Mouse (Mus musculus) gastrocnemius, postnatal 36 days (tissue): Measurements from ENCODE around the gene Sfi1. TPM values are rescaled to one million over a fixed set of nuclear protein-coding genes. Genes with fewer than 3 reads are reported as not detected.
"Not testable (repeated sequence)": the region's sequence is repeated elsewhere in the genome, so short reads cannot be mapped to it uniquely, and the experiment has no call there.

Experiments
- DNase-seq, 2 experiments: peaks; one replicate each; pipeline ENCODE4 v3.0.0; 2022
- intact Hi-C: fragments of 180-260 bp; cut with DNase I; formaldehyde crosslinking; loops from one replicate; pipeline ENCODE4 v1.15.1; 2025
- long read RNA-seq, 2 experiments: library from polyadenylated mRNA; stranded (forward); transcript quantifications; one replicate each; pipeline ENCODE4 v2.0.0; 2021
- total RNA-seq, 2 experiments: library from RNA; stranded (reverse); gene quantifications; 2 replicates each; pipeline ENCODE4 v1.2.3; 2021

Gene Sfi1
- total RNA-seq = 1 to 10 TPM; 9.3 to 9.9 TPM
- long read RNA-seq, experiment 1, partial matches to known transcripts = 2 of 2 reads
- long read RNA-seq, experiment 1, other reads (novel, unspliced or antisense) = 0 of 2 reads
- long read RNA-seq, experiment 2, partial matches to known transcripts = 1 of 5 reads
- long read RNA-seq, experiment 2, other reads (novel, unspliced or antisense) = 4 of 5 reads

GRCm38 (mm10) chr11:3193363-3193762 lies at the start of gene Sfi1:
Sfi1 (minus strand) TSS chr11:3193463.
- intact Hi-C loops = no loop called here
- no peak for DNase-seq

GRCm38 (mm10) chr11:3242395-3242794 lies 49.1 kb upstream of the Sfi1 start:
- no peak for DNase-seq
- intact Hi-C loops = no loop called here

- no peak for DNase-seq
- intact Hi-C loops = no loop called here
Measured at GRCm38 (mm10) chr11:3235277-3235676, 42.0 kb upstream of the Sfi1 start.

GRCm38 (mm10) chr11:3233704-3234103 lies 40.4 kb upstream of the Sfi1 start:
- DNase-seq = no peak
- intact Hi-C loops = no loop called here

GRCm38 (mm10) chr11:3232248-3232647 lies 39.0 kb upstream of the Sfi1 start:
- intact Hi-C loops = no loop called here
- no peak for DNase-seq

GRCm38 (mm10) chr11:3227113-3227512 lies 33.9 kb upstream of the Sfi1 start:
- intact Hi-C loops = no loop called here
- DNase-seq = no peak

GRCm38 (mm10) chr11:3223105-3223504 lies 29.8 kb upstream of the Sfi1 start:
- intact Hi-C loops = no loop called here
- DNase-seq = no peak

GRCm38 (mm10) chr11:3212526-3212925 lies 19.3 kb upstream of the Sfi1 start:
- intact Hi-C loops = no loop called here
- DNase-seq = no peak

- no peak for DNase-seq
- intact Hi-C loops = no loop called here
Measured at GRCm38 (mm10) chr11:3206783-3207182, 13.5 kb upstream of the Sfi1 start.

- DNase-seq = no peak
- intact Hi-C loops = no loop called here
Measured at GRCm38 (mm10) chr11:3205207-3205606, 11.9 kb upstream of the Sfi1 start.

- intact Hi-C loops = no loop called here
- no peak for DNase-seq
Measured at GRCm38 (mm10) chr11:3203771-3204170, 10.5 kb upstream of the Sfi1 start.

- peak; percentile 23 to 36 for DNase-seq
- intact Hi-C loops = no loop called here
Measured at GRCm38 (mm10) chr11:3202781-3203441, 9.6 kb upstream of the Sfi1 start.

GRCm38 (mm10) chr11:3202231-3202701 lies 9.0 kb upstream of the Sfi1 start, which contains the start of gene Eif4enif1:
Eif4enif1 (plus strand) TSS chr11:3202392.
- peak; percentile 84 to 95 for DNase-seq
- intact Hi-C loops = no loop called here

GRCm38 (mm10) chr11:3201326-3202230 lies 8.3 kb upstream of the Sfi1 start:
- intact Hi-C loops = no loop called here
- DNase-seq = no peak

GRCm38 (mm10) chr11:3200636-3201035 lies 7.4 kb upstream of the Sfi1 start:
- DNase-seq, intact Hi-C loops: not testable (repeated sequence)

GRCm38 (mm10) chr11:3182707-3183106 lies 10.6 kb downstream of the Sfi1 start:
- intact Hi-C loops = not testable (repeated sequence)

GRCm38 (mm10) chr11:3181971-3182370 lies 11.3 kb downstream of the Sfi1 start:
- intact Hi-C loops, DNase-seq: not testable (repeated sequence)

More at GRCm38 (mm10) chr11:3182707-3183106, 10.6 kb downstream of the Sfi1 start:
- DNase-seq = not testable (repeated sequence)

GRCm38 (mm10) chr11:3181250-3181649 lies 12.0 kb downstream of the Sfi1 start:
- DNase-seq = peak; percentile 61 to 85
- intact Hi-C loops = not testable (repeated sequence)

- intact Hi-C loops, DNase-seq: not testable (repeated sequence)
Measured at GRCm38 (mm10) chr11:3180510-3181160, 12.6 kb downstream of the Sfi1 start.

GRCm38 (mm10) chr11:3179726-3180092 lies 13.6 kb downstream of the Sfi1 start:
- intact Hi-C loops = not testable (repeated sequence)
- DNase-seq = peak; percentile 9 to 57
